Mouse (Mus musculus) heart, embryonic 11.5 days (tissue): ENCODE results near the gene Fam193b. TPM values are rescaled to one million over a fixed set of nuclear protein-coding genes. Genes with fewer than 3 reads are reported as not detected.

Experiments
- ATAC-seq: fragments of 200-750 bp; cut with Nextera tagmentation; replicated peaks from 2 replicates; pipeline ENCODE4 v1.8.0; 2017; ENCODE audit warnings: moderate library complexity; ENCODE audit not compliant: insufficient number of reproducible peaks, low FRiP score, low TSS enrichment
- H3K27ac ChIP-seq: fragments of 300-500 bp; sonication (generic); 2 replicates; pipeline ENCODE4 v1.5.1; 2014; ENCODE audit warnings: mild to moderate bottlenecking, low read depth, low read length
- H3K27me3 ChIP-seq: fragments of 300-500 bp; sonication (generic); 2 replicates; pipeline ENCODE4 v1.6.1; 2014; ENCODE audit warnings: mild to moderate bottlenecking, low read length, mixed read lengths; ENCODE audit not compliant: control insufficient read depth, insufficient read depth
- H3K36me3 ChIP-seq: fragments of 300-500 bp; sonication (generic); 2 replicates; pipeline ENCODE4 v1.6.1; 2014; ENCODE audit warnings: mild to moderate bottlenecking, low read length, moderate library complexity, mixed read lengths; ENCODE audit not compliant: control insufficient read depth, insufficient read depth
- H3K4me1 ChIP-seq: fragments of 300-500 bp; sonication (generic); 2 replicates; pipeline ENCODE4 v1.6.1; 2014; ENCODE audit warnings: low read length; ENCODE audit not compliant: control insufficient read depth, insufficient read depth
- H3K4me2 ChIP-seq: fragments of 300-500 bp; sonication (generic); 2 replicates; pipeline ENCODE4 v1.6.1; 2014; ENCODE audit warnings: mild to moderate bottlenecking, moderate library complexity
- H3K4me3 ChIP-seq: fragments of 300-500 bp; sonication (generic); 2 replicates; pipeline ENCODE4 v1.5.1; 2014; ENCODE audit warnings: low read depth, low read length
- H3K9ac ChIP-seq: fragments of 300-500 bp; sonication (generic); 2 replicates; pipeline ENCODE4 v1.6.1; 2014; ENCODE audit warnings: mild to moderate bottlenecking, low read depth, low read length, moderate library complexity
- H3K9me3 ChIP-seq: fragments of 300-500 bp; sonication (generic); replicated peaks from 2 replicates; pipeline ENCODE4 v1.6.1; 2016; ENCODE audit warnings: low read length; ENCODE audit not compliant: control insufficient read depth
- WGBS: fragments of 180-500 bp; shearing (Covaris S2); extraction: QIAGEN DNeasy Blood & Tissue Kit; methylation state at CpG from one replicate; pipeline ENCODE4 v1.1.7; 2014; ENCODE audit not compliant: insufficient replicate concordance; 5-methylcytosine and 5-hydroxymethylcytosine counted together
- microRNA-seq: library from miRNA; unstranded; fragments of <30 nt; microRNA quantifications from one replicate; pipeline ENCODE4, GENCODE M21; 2016; ENCODE audit warnings: borderline number of aligned reads
- polyA plus RNA-seq: library from polyadenylated mRNA; unstranded; fragments of >200 nt; fragmentation: Nextera tagmentation; extraction: Ambion mirVana; gene quantifications from 2 replicates; pipeline ENCODE4 v1.2.1, GENCODE M21; 2014

Gene Fam193b
- polyA plus RNA-seq, 1 experiment from 2014 or later = 19.1 TPM

DNA sequence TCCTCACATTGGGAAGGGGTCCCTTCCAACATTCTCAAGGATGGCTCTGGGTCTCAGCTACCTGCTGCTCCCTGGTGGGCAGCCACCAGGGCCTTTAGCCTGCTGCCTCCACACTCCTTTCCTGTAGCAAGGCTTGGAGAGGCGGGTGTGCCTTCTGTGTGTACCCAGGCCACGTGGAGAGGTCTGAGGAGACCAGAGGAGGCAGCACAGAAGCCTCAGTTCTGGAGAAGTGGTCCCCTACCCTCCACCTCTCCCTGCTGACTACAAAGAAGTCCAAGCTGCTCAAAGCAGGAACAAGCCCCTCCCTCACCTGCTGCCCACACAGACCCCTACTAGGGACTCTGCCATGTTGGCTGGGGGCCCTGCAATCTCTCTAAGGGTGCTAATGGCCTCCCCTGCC is 76.7 kb downstream of the Fam193b start:
- H3K36me3 ChIP-seq = peaks cover 8% of the 10 kb centered on the region; the same call in 1 of the 2 replicates
- H3K9me3 ChIP-seq = no peaks in the 10 kb centered on the region
- no peak overlapping the region for H3K4me2 ChIP-seq
- ATAC-seq = no peak
- WGBS = 7% methylated on average over 2 of the region's 2 CpGs
- H3K4me1 ChIP-seq = peaks cover 20% of the 10 kb centered on the region
- no peak overlapping the region for H3K4me3 ChIP-seq
- 0 out of 2 replicates have a peak overlapping the region, but pooled peaks have one; percentile 10 for H3K9ac ChIP-seq
- H3K27ac ChIP-seq = no peak overlapping the region
- peaks cover 47% of the 10 kb centered on the region for H3K27me3 ChIP-seq

Small RNA genes within 50 kb of the gene (microRNA-seq; reads per million reads assigned to microRNA genes)
- gene Mir6945 = 7.3 reads per million, percentile 43 among the genes with 10 or more reads in this experiment

Other genes with a start within 250 kb of the Fam193b start
- gene Rab24, start 249.2 kb downstream of the Fam193b start, polyA plus RNA-seq = 56.3 and 64.3 TPM in 2 replicates
- 17.6 and 18.0 TPM in 2 replicates for gene Mxd3, start 241.3 kb downstream of the Fam193b start, polyA plus RNA-seq
- 72.5 and 90.8 TPM in 2 replicates for gene Lman2, start 208.3 kb downstream of the Fam193b start, polyA plus RNA-seq
- gene Rgs14, start 201.4 kb downstream of the Fam193b start, polyA plus RNA-seq = 0.15 and 0.31 TPM in 2 replicates
- gene Slc34a1, start 172.9 kb downstream of the Fam193b start, polyA plus RNA-seq = not detected in 2 replicates
- gene Pfn3, start 155.9 kb downstream of the Fam193b start, polyA plus RNA-seq = not detected in 2 replicates
- gene F12, start 144.3 kb downstream of the Fam193b start, polyA plus RNA-seq = 0.42 and 1.5 TPM in 2 replicates
- gene Grk6, start 126.0 kb downstream of the Fam193b start, polyA plus RNA-seq = 24.3 and 26.9 TPM in 2 replicates
- gene Prr7, start 106.9 kb downstream of the Fam193b start, polyA plus RNA-seq = 0.21 and 0.34 TPM in 2 replicates
- 64.1 and 83.0 TPM in 2 replicates for gene Dbn1, start 83.0 kb downstream of the Fam193b start, polyA plus RNA-seq
- gene Pdlim7, start 57.4 kb downstream of the Fam193b start, polyA plus RNA-seq = 439 and 451 TPM in 2 replicates
- 0.90 and 1.1 TPM in 2 replicates for gene Dok3, start 41.8 kb downstream of the Fam193b start, polyA plus RNA-seq
- 36.5 and 39.9 TPM in 2 replicates for gene Ddx41, start 34.5 kb downstream of the Fam193b start, polyA plus RNA-seq
- 58.5 and 63.3 TPM in 2 replicates for gene Tmed9, start 2.6 kb upstream of the Fam193b start, polyA plus RNA-seq
- 15.8 and 18.8 TPM in 2 replicates for gene B4galt7, start 28.8 kb upstream of the Fam193b start, polyA plus RNA-seq
- gene Caml, start 51.9 kb upstream of the Fam193b start, polyA plus RNA-seq = 36.4 and 38.4 TPM in 2 replicates
- gene Ddx46, start 63.9 kb upstream of the Fam193b start, polyA plus RNA-seq = 32.4 and 34.2 TPM in 2 replicates
- gene B230219D22Rik, start 122.0 kb upstream of the Fam193b start, polyA plus RNA-seq = 63.0 and 77.0 TPM in 2 replicates
- 61.1 and 69.5 TPM in 2 replicates for gene Txndc15, start 143.5 kb upstream of the Fam193b start, polyA plus RNA-seq
- 59.1 and 64.6 TPM in 2 replicates for gene Pcbd2, start 156.2 kb upstream of the Fam193b start, polyA plus RNA-seq
- 0.11 and 0.23 TPM in 2 replicates for gene Catsper3, start 213.4 kb upstream of the Fam193b start, polyA plus RNA-seq